Mouse (Mus musculus) kidney, postnatal 0 days (tissue): ENCODE measurements around the gene 0610009B22Rik. TPM values are rescaled to one million over a fixed set of nuclear protein-coding genes. Genes with fewer than 3 reads are reported as not detected.
"Not testable (repeated sequence)": the region's sequence is repeated elsewhere in the genome, so short reads cannot be mapped to it uniquely, and the experiment has no call there.

ENCODE experiments used
- ATAC-seq: fragments of 200-750 bp; cut with Nextera tagmentation; replicated peaks from 2 replicates; pipeline ENCODE4 v1.8.0; 2017; ENCODE audit warnings: low read depth, moderate number of reproducible peaks, moderate TSS enrichment, moderate library complexity; ENCODE audit not compliant: low FRiP score
- DNase-seq: peaks from one replicate; pipeline ENCODE4 v3.0.0-alpha.2; 2016; ENCODE audit warnings: low spot score
- H3K27ac ChIP-seq: fragments of 300-500 bp; sonication (generic); 2 replicates; pipeline ENCODE4 v1.5.1; 2014; ENCODE audit warnings: mild to moderate bottlenecking
- H3K27me3 ChIP-seq: fragments of 300-500 bp; sonication (generic); 2 replicates; pipeline ENCODE4 v1.6.1; 2014; ENCODE audit warnings: low read length, mixed read lengths; ENCODE audit not compliant: insufficient read depth
- H3K36me3 ChIP-seq: fragments of 300-500 bp; sonication (generic); 2 replicates; pipeline ENCODE4 v1.6.1; 2014; ENCODE audit warnings: low read length, mixed read lengths; ENCODE audit not compliant: insufficient read depth
- H3K4me1 ChIP-seq: fragments of 300-500 bp; sonication (generic); replicated peaks from 2 replicates; pipeline ENCODE4 v1.6.1; 2014; ENCODE audit warnings: antibody characterized with exemption, low read length, mixed read lengths; ENCODE audit not compliant: insufficient read depth
- H3K4me2 ChIP-seq: fragments of 300-500 bp; sonication (generic); 2 replicates; pipeline ENCODE4 v1.6.1; 2014; ENCODE audit warnings: mild to moderate bottlenecking, low read length, moderate library complexity, mixed read lengths
- H3K4me3 ChIP-seq: fragments of 300-500 bp; sonication (generic); replicated peaks from 2 replicates; pipeline ENCODE4 v1.5.1; 2014; ENCODE audit warnings: low read depth, low read length
- H3K9ac ChIP-seq: fragments of 300-500 bp; sonication (generic); 2 replicates; pipeline ENCODE4 v1.6.1; 2014; ENCODE audit warnings: low read depth, low read length
- H3K9me3 ChIP-seq: fragments of 300-500 bp; sonication (generic); replicated peaks from 2 replicates; pipeline ENCODE4 v1.6.1; 2016; ENCODE audit warnings: low read length, inconsistent platforms, mixed read lengths
- CTCF ChIP-seq: IDR thresholded peaks from 2 replicates; pipeline ENCODE4 v1.5.1; 2016; ENCODE audit warnings: antibody characterized with exemption, low read depth, mild to moderate bottlenecking, moderate library complexity
- WGBS: fragments of 180-500 bp; shearing (Covaris S2); extraction: QIAGEN DNeasy Blood & Tissue Kit; methylation state at CpG from one replicate; pipeline ENCODE4 v1.1.7; 2014; 5-methylcytosine and 5-hydroxymethylcytosine counted together
- polyA plus RNA-seq: library from polyadenylated mRNA; unstranded; fragments of >200 nt; fragmentation: Nextera tagmentation; extraction: Ambion mirVana; gene quantifications from 2 replicates; pipeline ENCODE4 v1.2.1, GENCODE M21; 2015

Gene 0610009B22Rik
- polyA plus RNA-seq, 1 experiment from 2014 or later = 163 TPM

DNA sequence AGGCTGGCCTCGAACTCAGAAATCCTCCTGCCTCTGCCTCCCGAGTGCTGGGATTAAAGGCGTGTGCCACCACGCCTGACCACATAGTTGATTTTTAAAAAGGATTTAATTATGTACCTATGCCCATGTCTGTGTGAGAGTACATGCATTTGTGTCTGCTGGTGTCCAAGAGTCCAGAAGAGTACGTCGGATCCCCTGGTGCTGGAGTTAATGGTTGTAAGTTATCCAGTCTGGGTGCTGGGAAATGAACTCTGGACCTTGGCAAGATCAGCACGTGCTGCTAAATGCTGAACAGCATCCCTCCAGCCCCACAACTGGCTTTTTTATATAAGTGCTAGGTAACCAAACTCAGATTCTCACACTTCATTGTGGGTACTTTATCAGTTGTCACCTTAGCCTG, 17.8 kb downstream of the 0610009B22Rik start:
- Histone ChIP-seq H3K27ac (no peak overlapping the region), H3K4me2 (no peak overlapping the region), H3K9ac (no peak overlapping the region), H3K4me1 (no peaks in the 10 kb centered on the region), H3K9me3 (no peaks in the 10 kb centered on the region), H3K36me3 (no peaks in the 10 kb centered on the region), H3K4me3 (no peak overlapping the region), H3K27me3 (no peaks in the 10 kb centered on the region)
- WGBS = 87% methylated on average over 7 of the region's 7 CpGs
- DNase-seq (no peak), ATAC-seq (no peak)
- TF ChIP-seq CTCF = no peak

DNA sequence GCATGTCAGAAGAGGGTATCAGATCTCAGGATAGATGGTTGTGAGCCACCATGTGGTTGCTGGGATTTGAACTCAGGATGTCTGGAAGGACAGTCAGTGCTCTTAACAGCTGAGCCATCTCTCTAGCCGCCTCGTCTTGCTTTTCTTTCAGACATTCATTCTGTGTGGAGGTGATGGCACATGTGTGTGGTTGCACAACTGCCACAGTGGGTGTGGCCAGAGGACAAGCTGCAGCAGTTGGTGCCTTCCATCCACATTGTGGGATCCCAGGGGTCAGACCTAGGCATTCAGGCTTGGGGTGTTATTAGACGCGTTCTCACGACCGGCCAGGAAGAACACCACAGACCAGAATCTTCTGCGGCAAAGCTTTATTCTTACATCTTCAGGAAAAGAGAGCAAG, 23.9 kb downstream of the 0610009B22Rik start:
- not testable (repeated sequence) for DNase-seq, H3K9me3 ChIP-seq, H3K4me1 ChIP-seq, H3K4me3 ChIP-seq, ATAC-seq, H3K4me2 ChIP-seq, H3K36me3 ChIP-seq, H3K27me3 ChIP-seq, H3K27ac ChIP-seq, H3K9ac ChIP-seq
- 94% methylated on average over 7 of the region's 7 CpGs for WGBS

DNA sequence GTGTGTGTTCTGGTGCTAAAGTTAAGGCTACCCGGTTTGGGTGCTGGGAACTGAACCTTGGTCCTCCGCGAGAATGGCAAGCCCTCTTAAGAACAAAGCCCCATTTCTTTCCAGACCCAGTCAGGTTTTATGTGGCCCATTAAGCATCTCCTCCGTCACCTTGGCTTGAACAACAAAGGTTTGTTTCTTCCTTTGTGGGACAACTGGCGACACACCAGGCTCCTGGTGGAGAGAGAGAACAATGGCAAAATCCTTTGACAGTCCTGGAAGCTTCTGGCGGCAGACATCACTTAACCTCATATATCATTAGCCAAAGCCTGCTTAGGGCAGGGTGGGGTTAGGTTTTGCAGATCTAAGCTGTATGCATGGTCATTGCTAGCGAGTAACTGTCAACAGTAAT, 26.0 kb downstream of the 0610009B22Rik start:
- Histone ChIP-seq H3K36me3 (no peaks in the 10 kb centered on the region), H3K4me3 (no peak overlapping the region), H3K27ac (no peak overlapping the region), H3K9ac (no peak overlapping the region), H3K9me3 (no peaks in the 10 kb centered on the region), H3K4me2 (no peak overlapping the region), H3K4me1 (peaks cover 10% of the 10 kb centered on the region; the same call in 1 of the 2 replicates), H3K27me3 (no peaks in the 10 kb centered on the region)
- no peak for ATAC-seq
- 71% methylated on average over 7 of the region's 7 CpGs for WGBS
- no peak for TF ChIP-seq CTCF
- DNase-seq = no peak

GRCm38 (mm10) chr11:51661867-51662365, 26.8 kb downstream of the 0610009B22Rik start:
- ATAC-seq = no peak
- peaks cover 13% of the 10 kb centered on the region; the same call in 1 of the 2 replicates for H3K4me1 ChIP-seq
- no peak for TF ChIP-seq CTCF
- H3K9ac ChIP-seq = no peak overlapping the region
- H3K4me2 ChIP-seq = no peak overlapping the region
- DNase-seq = no peak
- H3K9me3 ChIP-seq = no peaks in the 10 kb centered on the region
- no peak overlapping the region for H3K4me3 ChIP-seq
- WGBS = 70% methylated on average over 16 of the region's 16 CpGs
- H3K27ac ChIP-seq = no peak overlapping the region
- H3K27me3 ChIP-seq = no peaks in the 10 kb centered on the region
- no peaks in the 10 kb centered on the region for H3K36me3 ChIP-seq

GRCm38 (mm10) chr11:51658705-51659104, 30.0 kb downstream of the 0610009B22Rik start:
- H3K4me3 ChIP-seq = no peak overlapping the region
- H3K27me3 ChIP-seq = no peaks in the 10 kb centered on the region
- no peak overlapping the region; the same call in 1 of the 2 replicates for H3K9ac ChIP-seq
- no peaks in the 10 kb centered on the region for H3K36me3 ChIP-seq
- H3K27ac ChIP-seq = peak overlapping the region; percentile 48; the same call in 1 of the 2 replicates
- peaks cover 13% of the 10 kb centered on the region; the same call in 1 of the 2 replicates for H3K4me1 ChIP-seq
- no peak for TF ChIP-seq CTCF
- peak; percentile 80 for ATAC-seq
- no peak overlapping the region for H3K4me2 ChIP-seq
- no peaks in the 10 kb centered on the region for H3K9me3 ChIP-seq
- peak; percentile 50 for DNase-seq
- 32% methylated on average over 6 of the region's 6 CpGs for WGBS

- WGBS = 23% methylated on average over 7 of the region's 7 CpGs
- DNase-seq (no peak), ATAC-seq (no peak; the same call in 1 of the 2 replicates)
- no peak overlapping the region for H3K4me3 ChIP-seq
- peak overlapping the region; percentile 48; the same call in 1 of the 2 replicates for H3K27ac ChIP-seq
- no peak overlapping the region; the same call in 1 of the 2 replicates for H3K9ac ChIP-seq
- no peaks in the 10 kb centered on the region for H3K27me3 ChIP-seq
- no peaks in the 10 kb centered on the region for H3K36me3 ChIP-seq
- no peak overlapping the region for H3K4me2 ChIP-seq
- no peak for TF ChIP-seq CTCF
- H3K4me1 ChIP-seq = peaks cover 13% of the 10 kb centered on the region; the same call in 1 of the 2 replicates
- H3K9me3 ChIP-seq = no peaks in the 10 kb centered on the region
These were observed 30.4 kb downstream of the 0610009B22Rik start for GRCm38 (mm10) chr11:51658291-51658690.
